Mouse (Mus musculus) heart, postnatal 14 days (tissue): ENCODE data around the gene Ndc80. TPM values are rescaled to one million over a fixed set of nuclear protein-coding genes. Genes with fewer than 3 reads are reported as not detected.
"Not testable (repeated sequence)": the region's sequence is repeated elsewhere in the genome, so short reads cannot be mapped to it uniquely, and the experiment has no call there.

ENCODE experiments used
- DNase-seq, 2 experiments: peaks; one replicate each; pipeline ENCODE4 v3.0.0; 2021 to 2022
- intact Hi-C: fragments of 180-260 bp; cut with DNase I; formaldehyde crosslinking; loops from one replicate; pipeline ENCODE4 v1.15.1; 2025
- total RNA-seq, 2 experiments: library from RNA; stranded (reverse); gene quantifications; 2 replicates each; pipeline ENCODE4 v1.2.3; 2021

The Ndc80 gene
- total RNA-seq, 2 experiments from 2014 or later = 2.4 to 4.1 TPM

GRCm38 (mm10) chr17:71483418-71484060, 43.1 kb downstream of the Ndc80 start:
- intact Hi-C loops = no loop called here
- no peak for DNase-seq

- intact Hi-C loops = loop anchor here (5.0 kb wide), 1 partner anchor 48 kb away; the partner anchor contains the start of gene Ndc80
- no peak for DNase-seq
Measured at GRCm38 (mm10) chr17:71479381-71479901, 47.2 kb downstream of the Ndc80 start.

GRCm38 (mm10) chr17:71477481-71477880, 49.2 kb downstream of the Ndc80 start:
- intact Hi-C loops = loop anchor here (5.0 kb wide), 1 partner anchor 50 kb away; the partner anchor contains the start of gene Ndc80

GRCm38 (mm10) chr17:71476346-71477020, 50.2 kb downstream of the Ndc80 start:
- intact Hi-C loops = loop anchor here (5.0 kb wide), 1 partner anchor 51 kb away; the partner anchor contains the start of gene Ndc80
- DNase-seq = no peak

More at GRCm38 (mm10) chr17:71477481-71477880, 49.2 kb downstream of the Ndc80 start:
- DNase-seq = no peak

GRCm38 (mm10) chr17:71475705-71476089, 51.0 kb downstream of the Ndc80 start:
- intact Hi-C loops = loop anchor here (5.0 kb wide), 1 partner anchor 52 kb away; the partner anchor contains the start of gene Ndc80
- DNase-seq = peak; percentile 71

- DNase-seq = peak; percentile 94 to 95
- intact Hi-C loops = loop anchor here (5.0 kb wide), 1 partner anchor 52 kb away; the partner anchor contains the start of gene Ndc80
Measured at GRCm38 (mm10) chr17:71474762-71475704, 51.6 kb downstream of the Ndc80 start, which contains the start of gene Smchd1. TSS of gene Smchd1 (minus strand) at chr17:71475343.

- intact Hi-C loops = no loop called here
- DNase-seq = no peak
Measured at GRCm38 (mm10) chr17:71474128-71474527, 52.5 kb downstream of the Ndc80 start.

GRCm38 (mm10) chr17:71471261-71471660, 55.4 kb downstream of the Ndc80 start:
- no peak for DNase-seq
- intact Hi-C loops = no loop called here

- intact Hi-C loops = no loop called here
- DNase-seq = no peak
Measured at GRCm38 (mm10) chr17:71460312-71460711, 66.3 kb downstream of the Ndc80 start.

GRCm38 (mm10) chr17:71459818-71460217, 66.8 kb downstream of the Ndc80 start, which contains the start of gene Gm4707:
TSS of gene Gm4707 (minus strand) at chr17:71459918.
- intact Hi-C loops = no loop called here
- DNase-seq = no peak

- intact Hi-C loops, DNase-seq: not testable (repeated sequence)
Measured at GRCm38 (mm10) chr17:71457361-71457760, 69.3 kb downstream of the Ndc80 start.

Other genes starting within 250 kb of the Ndc80 start
- 100 to 1,000 TPM; 107 to 118 TPM for gene Emilin2, start 214.9 kb downstream of the Ndc80 start, total RNA-seq
- 1 to 10 TPM in 1 of 2 experiments, under 1 TPM in 1; 0.88 to 1.6 TPM for gene Gm4707, start 66.9 kb downstream of the Ndc80 start, total RNA-seq
- gene Smchd1, start 51.5 kb downstream of the Ndc80 start, total RNA-seq = 10 to 100 TPM; 22.0 to 29.0 TPM
- not detected for gene Spdya, start 25.2 kb upstream of the Ndc80 start, total RNA-seq
- gene Wdr43, start 89.0 kb upstream of the Ndc80 start, total RNA-seq = 10 to 100 TPM; 20.5 to 20.8 TPM
- gene Togaram2, start 146.4 kb upstream of the Ndc80 start, total RNA-seq = 1 to 10 TPM; 2.0 to 2.3 TPM
- under 1 TPM; 0.26 to 0.41 TPM for gene Pcare, start 226.0 kb upstream of the Ndc80 start, total RNA-seq
- gene Clip4, start 241.6 kb upstream of the Ndc80 start, total RNA-seq = 100 to 1,000 TPM; 154 to 172 TPM